Mouse (Mus musculus) lung, adult 2 months (tissue): ENCODE results near the gene Cnga3.

Experiments used
- CTCF ChIP-seq: fragments of 200-500 bp; IDR thresholded peaks from 2 replicates; pipeline ENCODE4 v1.5.1; 2011; ENCODE audit warnings: mild to moderate bottlenecking, low read length, control low read depth; ENCODE audit not compliant: insufficient read depth
- POLR2A ChIP-seq: fragments of 200-500 bp; IDR thresholded peaks from 2 replicates; pipeline ENCODE4 v1.6.1; 2011; ENCODE audit warnings: low read depth, mild to moderate bottlenecking, control low read depth, low read length, borderline replicate concordance; ENCODE audit errors: extremely low read depth

DNA sequence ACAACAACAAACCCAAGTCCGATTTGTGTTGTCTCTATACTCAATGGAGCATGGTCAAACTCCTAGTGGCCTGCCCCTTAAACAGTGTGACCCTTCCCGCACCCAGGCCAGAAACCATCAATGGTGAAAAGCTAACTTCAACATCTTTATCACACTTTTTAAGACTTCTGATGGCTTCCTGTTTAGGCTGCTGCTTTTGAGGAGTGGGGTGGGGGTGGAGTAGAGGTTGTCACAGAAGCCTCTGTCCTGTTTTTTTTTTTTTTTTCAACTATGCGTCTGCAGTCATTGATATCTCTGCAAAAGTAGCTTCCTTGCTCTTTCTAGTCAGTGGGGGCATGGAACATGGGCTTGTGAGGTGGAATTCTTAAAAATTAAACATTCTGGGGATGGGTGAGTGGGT, 88.6 kb downstream of the Cnga3 start:
- TF ChIP-seq POLR2A (no peak), CTCF (no peak)
